In genomic region chr8:11311681-11312348, GRCm38 (mm10) we compare ENCODE assay signal across 9 mouse cellular contexts. TPM values are rescaled to one million over a fixed set of nuclear protein-coding genes. Genes with fewer than 3 reads are reported as not detected.
DNase-seq lines count a peak whose midpoint lies in the region; ATAC-seq and TF ChIP-seq lines count a peak whose summit lies in the region.
"Had no signal": no experiment of that assay in that cellular context is flagged by ENCODE, and none has a peak within 500 bp of the region (broad histone marks: within the 10 kb centered on the region; RNA-seq: fewer than 3 reads in every experiment).

No protein-coding gene starts in this region.

- WGBS in embryonic facial prominence, embryonic 15.5 days: 1% methylated on average over 34 of the region's 34 CpGs
- 1% methylated on average over 34 of the region's 34 CpGs for WGBS in heart, embryonic 12.5 days
- under 1% methylated on average over 34 of the region's 34 CpGs for WGBS in kidney, embryonic 14.5 days
- under 1% methylated on average over 34 of the region's 34 CpGs for WGBS in lung, postnatal 0 days

- H3K4me2 ChIP-seq in embryonic facial prominence, embryonic 15.5 days (replicated peaks): peak overlapping the region; percentile 88
- peak overlapping the region; percentile 95 for H3K4me2 ChIP-seq in heart, embryonic 12.5 days
- H3K4me2 ChIP-seq in kidney, embryonic 14.5 days (replicated peaks; ENCODE audit: low read depth, low read length): peak overlapping the region; percentile 82
- peak overlapping the region; percentile 87 for H3K4me2 ChIP-seq in lung, postnatal 0 days (replicated peaks; ENCODE audit: low read depth, low read length)

- no peaks in the 10 kb centered on the region for H3K27me3 ChIP-seq in embryonic facial prominence, embryonic 15.5 days
- no peaks in the 10 kb centered on the region for H3K27me3 ChIP-seq in heart, embryonic 12.5 days (replicated peaks)
- no peaks in the 10 kb centered on the region for H3K27me3 ChIP-seq in kidney, embryonic 14.5 days (ENCODE audit: control insufficient read depth, insufficient read depth, low read length)
- H3K27me3 ChIP-seq in lung, postnatal 0 days (replicated peaks; ENCODE audit: insufficient read depth, low read length): no peaks in the 10 kb centered on the region

- H3K9me3 ChIP-seq in embryonic facial prominence, embryonic 15.5 days (replicated peaks): no peaks in the 10 kb centered on the region
- H3K9me3 ChIP-seq in heart, embryonic 12.5 days (replicated peaks): no peaks in the 10 kb centered on the region
- no peaks in the 10 kb centered on the region for H3K9me3 ChIP-seq in kidney, embryonic 14.5 days (ENCODE audit: control insufficient read depth, low read length)
- no peaks in the 10 kb centered on the region for H3K9me3 ChIP-seq in lung, postnatal 0 days (ENCODE audit: low read length)

- H3K4me3 ChIP-seq in left cerebral cortex, adult 2 months: peak overlapping the region; percentile 93
- peak overlapping the region; percentile 80 for H3K4me3 ChIP-seq in embryonic facial prominence, embryonic 15.5 days (replicated peaks)
- H3K4me3 ChIP-seq in heart, embryonic 12.5 days: peak overlapping the region; percentile 93
- peak overlapping the region; percentile 87 for H3K4me3 ChIP-seq in kidney, embryonic 14.5 days (ENCODE audit: low read length)
- H3K4me3 ChIP-seq in lung, postnatal 0 days (ENCODE audit: low read depth, low read length): peak overlapping the region; percentile 90

- ATAC-seq in embryonic facial prominence, embryonic 15.5 days (ENCODE audit: insufficient number of reproducible peaks, low FRiP score, low TSS enrichment, low read depth): peak; percentile 26
- ATAC-seq in heart, embryonic 12.5 days (ENCODE audit: insufficient number of reproducible peaks, low FRiP score): peak; percentile 23
- 0 out of 2 replicates have a peak, but pooled peaks have one; percentile 0 for ATAC-seq in kidney, embryonic 14.5 days (ENCODE audit: low FRiP score, low TSS enrichment)
- ATAC-seq in lung, postnatal 0 days: peak; percentile 8

- intact Hi-C loops in left cerebral cortex, adult 2 months (cut with DNase I): loop anchor here (1.0 to 2.0 kb wide), 3 partner anchors 39 to 71 kb away; no protein-coding TSS in a partner anchor

- peak overlapping the region; percentile 85 for H3K9ac ChIP-seq in embryonic facial prominence, embryonic 15.5 days
- peak overlapping the region; percentile 99 for H3K9ac ChIP-seq in heart, embryonic 12.5 days
- H3K9ac ChIP-seq in kidney, embryonic 14.5 days (ENCODE audit: low read depth, low read length): peak overlapping the region; percentile 95
- peak overlapping the region; percentile 98 for H3K9ac ChIP-seq in lung, postnatal 0 days (replicated peaks; ENCODE audit: low read depth)

- no peak for TF ChIP-seq EP300 in lung, postnatal 0 days (IDR thresholded peaks at IDR 0.05)

- TF ChIP-seq CTCF in left cerebral cortex, adult 2 months (IDR thresholded peaks at IDR 0.05): no peak
- no peak for TF ChIP-seq CTCF in lung, postnatal 0 days (IDR thresholded peaks at IDR 0.05)

- 0 out of 2 replicates have a peak, but pooled peaks cover 3% of the 10 kb centered on the region for H3K36me3 ChIP-seq in embryonic facial prominence, embryonic 15.5 days
- peaks cover 19% of the 10 kb centered on the region; the same call in 1 of the 2 replicates for H3K36me3 ChIP-seq in heart, embryonic 12.5 days
- peaks cover 14% of the 10 kb centered on the region for H3K36me3 ChIP-seq in kidney, embryonic 14.5 days (ENCODE audit: control insufficient read depth, insufficient read depth, low read length)
- H3K36me3 ChIP-seq in lung, postnatal 0 days (ENCODE audit: insufficient read depth, low read length): peaks cover 9% of the 10 kb centered on the region

- peak in 1 of 2 experiments; percentile 18 for DNase-seq in left cerebral cortex, adult 2 months (ENCODE audit: extremely low spot score in 1 of 2, low spot score in 2 of 2)
- DNase-seq in left cerebral cortex, adult 11 months (ENCODE audit: low spot score): no peak
- DNase-seq in lung, postnatal 0 days (ENCODE audit: low spot score): peak; percentile 60
- peak; percentile 16 for DNase-seq in right cerebral cortex, postnatal 14 days
- no peak for DNase-seq in cerebellum, postnatal 14 days

- H3K27ac ChIP-seq in left cerebral cortex, adult 2 months: peak overlapping the region; percentile 96
- peak overlapping the region; percentile 93 for H3K27ac ChIP-seq in embryonic facial prominence, embryonic 15.5 days (replicated peaks)
- H3K27ac ChIP-seq in heart, embryonic 12.5 days (ENCODE audit: poor library complexity, severe bottlenecking): peak overlapping the region; percentile 91
- peak overlapping the region; percentile 89 for H3K27ac ChIP-seq in kidney, embryonic 14.5 days (ENCODE audit: low read depth, low read length)
- peak overlapping the region; percentile 97 for H3K27ac ChIP-seq in lung, postnatal 0 days (ENCODE audit: low read length)

- H3K4me1 ChIP-seq in embryonic facial prominence, embryonic 15.5 days: peaks cover 61% of the 10 kb centered on the region
- peaks cover 73% of the 10 kb centered on the region for H3K4me1 ChIP-seq in heart, embryonic 12.5 days (replicated peaks)
- peaks cover 40% of the 10 kb centered on the region for H3K4me1 ChIP-seq in kidney, embryonic 14.5 days (ENCODE audit: control insufficient read depth, insufficient read depth, low read length)
- H3K4me1 ChIP-seq in lung, postnatal 0 days (ENCODE audit: insufficient read depth, low read depth, low read length): peaks cover 37% of the 10 kb centered on the region; the same call in 1 of the 2 replicates

RNA-seq across cellular contexts. Expression of gene Col4a2, which starts 0.8 kb away (rescaled TPM):
- 10 to 100 TPM; 57.1 to 60.9 TPM for total RNA-seq in left cerebral cortex, adult 2 months (2021)
- 86.9 and 93.4 TPM in 2 replicates for polyA plus RNA-seq in embryonic facial prominence, embryonic 15.5 days (2015; fragmentation: Nextera tagmentation; extraction: Ambion mirVana)
- polyA plus RNA-seq in heart, embryonic 12.5 days (2016; fragmentation: Nextera tagmentation; extraction: Ambion mirVana): 117 and 129 TPM in 2 replicates
- polyA plus RNA-seq in kidney, embryonic 14.5 days (2014; fragmentation: Nextera tagmentation; extraction: Ambion mirVana): 45.1 and 82.2 TPM in 2 replicates
- 183 and 189 TPM in 2 replicates for polyA plus RNA-seq in lung, postnatal 0 days (2015; fragmentation: Nextera tagmentation; extraction: Ambion mirVana)

RNA-seq across cellular contexts. Expression of gene Col4a1, which starts 0.8 kb away (rescaled TPM):
- 10 to 100 TPM; 55.4 to 66.2 TPM for total RNA-seq in left cerebral cortex, adult 2 months (2021)
- 200 and 216 TPM in 2 replicates for polyA plus RNA-seq in embryonic facial prominence, embryonic 15.5 days (2015; fragmentation: Nextera tagmentation; extraction: Ambion mirVana)
- 240 and 249 TPM in 2 replicates for polyA plus RNA-seq in heart, embryonic 12.5 days (2016; fragmentation: Nextera tagmentation; extraction: Ambion mirVana)
- polyA plus RNA-seq in kidney, embryonic 14.5 days (2014; fragmentation: Nextera tagmentation; extraction: Ambion mirVana): 169 and 322 TPM in 2 replicates
- 346 and 376 TPM in 2 replicates for polyA plus RNA-seq in lung, postnatal 0 days (2015; fragmentation: Nextera tagmentation; extraction: Ambion mirVana)
- total RNA-seq: MEL had no signal

Comparison
In these comparisons a context has a peak if more than half of its experiments do, and no peak if none do; other contexts are left out.
1. DNase-seq: peak in lung, postnatal 0 days (single experiment) and right cerebral cortex, postnatal 14 days (single experiment); none in left cerebral cortex, adult 11 months (single experiment) and cerebellum, postnatal 14 days (0 of 2).
2. Peak in every context shown above with its lines, with median percentiles within 50 percentile points of each other: H3K27ac ChIP-seq, H3K4me3 ChIP-seq, ATAC-seq, H3K4me2 ChIP-seq and H3K9ac ChIP-seq.